Mouse (Mus musculus) gastrocnemius, postnatal 25 days (tissue): ENCODE measurements around the gene Fitm2. TPM values are rescaled to one million over a fixed set of nuclear protein-coding genes. Genes with fewer than 3 reads are reported as not detected.
"Not testable (repeated sequence)": the region's sequence is repeated elsewhere in the genome, so short reads cannot be mapped to it uniquely, and the experiment has no call there.

Source experiments
- DNase-seq: peaks from one replicate; pipeline ENCODE4 v3.0.0; 2022
- total RNA-seq, 2 experiments: library from RNA; stranded (reverse); gene quantifications; 1 replicate in 1 of 2; 2 replicates in 1 of 2; pipeline ENCODE4 v1.2.3; 2021

Gene Fitm2
- total RNA-seq, 2 experiments from 2014 or later: 72.3 to 83.1 TPM

DNA sequence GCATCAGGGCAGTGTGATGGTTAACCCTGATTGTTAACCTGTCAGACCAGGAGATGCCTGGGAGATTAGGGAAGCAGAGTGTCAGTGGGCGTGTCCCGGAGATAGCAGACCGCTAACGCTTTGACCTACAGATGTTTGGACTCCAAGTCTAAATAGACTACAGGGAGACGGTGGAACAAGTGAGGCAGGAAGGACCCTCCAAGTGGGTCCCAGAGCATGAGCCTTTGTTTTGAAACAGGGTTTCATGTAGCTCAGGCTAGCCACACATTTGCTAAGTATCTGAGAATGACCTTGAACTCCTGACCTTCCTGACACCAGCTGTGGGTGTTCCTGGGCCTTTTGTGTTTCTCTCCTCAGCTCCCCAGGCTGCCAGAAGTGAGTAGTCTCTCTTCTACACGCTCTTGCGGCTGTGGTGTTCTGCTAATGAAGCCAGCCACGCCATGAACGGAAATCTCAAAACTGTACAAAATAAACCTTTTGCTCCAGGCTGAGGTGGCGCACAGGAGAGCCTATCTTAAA is 9.1 kb downstream of the Fitm2 start:
- DNase-seq: no peak

- no peak for DNase-seq
Measured at GRCm38 (mm10) chr2:163462801-163463200, 9.6 kb downstream of the Fitm2 start.

DNA sequence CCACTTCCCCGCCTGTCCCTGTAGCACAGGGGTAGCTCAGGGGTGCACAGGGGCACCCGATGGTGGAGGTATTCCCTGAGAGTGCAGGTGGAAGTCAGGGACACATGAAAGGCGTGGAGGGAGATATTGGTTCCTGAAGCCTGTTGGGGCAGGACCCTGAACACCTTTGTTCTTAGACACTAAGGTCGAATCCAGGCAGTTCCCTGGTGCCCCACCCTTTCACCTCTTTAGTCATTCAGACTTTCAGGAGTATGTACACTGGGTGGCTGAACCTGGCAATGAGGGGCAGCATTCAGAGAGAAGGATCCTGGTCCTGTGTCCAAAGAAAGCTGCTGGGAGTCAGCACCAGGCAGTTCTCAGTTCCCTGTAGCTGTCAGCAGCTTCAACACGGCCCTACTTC is 10.0 kb downstream of the Fitm2 start:
- no peak for DNase-seq

DNA sequence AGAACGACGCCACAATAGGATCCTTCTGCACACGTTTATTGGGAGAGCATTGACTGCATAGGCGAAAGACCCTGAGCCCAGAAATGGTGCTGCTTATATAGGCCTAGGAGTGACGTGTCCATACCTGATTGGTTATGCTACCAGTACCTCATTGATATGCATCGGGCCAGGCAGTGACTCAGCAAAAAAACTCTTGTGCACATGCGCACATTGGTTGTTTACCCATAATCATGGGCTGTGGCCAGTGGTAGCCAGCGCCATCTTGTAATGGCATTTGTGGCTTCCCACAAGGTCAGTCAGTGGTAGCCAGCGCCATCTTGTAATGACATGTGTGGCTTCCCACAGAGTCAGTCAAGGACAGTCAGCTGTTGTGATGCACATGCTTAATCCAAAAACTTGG is 11.1 kb downstream of the Fitm2 start:
- not testable (repeated sequence) for DNase-seq

DNA sequence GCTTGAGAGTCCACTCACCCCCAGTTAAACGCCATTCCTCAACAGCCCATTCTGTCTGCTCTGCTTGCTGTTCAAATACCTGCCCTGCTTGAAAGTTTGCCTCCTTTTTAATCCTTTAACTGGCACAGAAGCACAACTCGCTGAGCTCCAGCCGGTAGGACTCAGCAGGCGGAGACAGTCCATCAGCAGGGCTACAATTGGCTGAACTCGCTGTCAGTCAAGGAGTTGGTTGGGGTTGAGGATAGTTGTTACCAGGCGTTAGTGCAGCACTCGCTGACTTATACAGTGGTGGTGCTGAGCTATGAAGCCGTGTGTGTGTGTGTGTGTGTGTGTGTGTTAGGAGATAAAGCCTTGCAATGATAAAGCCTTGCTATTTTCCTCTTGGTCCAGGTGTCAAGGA is 11.8 kb downstream of the Fitm2 start:
- no peak for DNase-seq

- DNase-seq: peak; percentile 62
Measured at GRCm38 (mm10) chr2:163459380-163459779, 13.0 kb downstream of the Fitm2 start.

DNA sequence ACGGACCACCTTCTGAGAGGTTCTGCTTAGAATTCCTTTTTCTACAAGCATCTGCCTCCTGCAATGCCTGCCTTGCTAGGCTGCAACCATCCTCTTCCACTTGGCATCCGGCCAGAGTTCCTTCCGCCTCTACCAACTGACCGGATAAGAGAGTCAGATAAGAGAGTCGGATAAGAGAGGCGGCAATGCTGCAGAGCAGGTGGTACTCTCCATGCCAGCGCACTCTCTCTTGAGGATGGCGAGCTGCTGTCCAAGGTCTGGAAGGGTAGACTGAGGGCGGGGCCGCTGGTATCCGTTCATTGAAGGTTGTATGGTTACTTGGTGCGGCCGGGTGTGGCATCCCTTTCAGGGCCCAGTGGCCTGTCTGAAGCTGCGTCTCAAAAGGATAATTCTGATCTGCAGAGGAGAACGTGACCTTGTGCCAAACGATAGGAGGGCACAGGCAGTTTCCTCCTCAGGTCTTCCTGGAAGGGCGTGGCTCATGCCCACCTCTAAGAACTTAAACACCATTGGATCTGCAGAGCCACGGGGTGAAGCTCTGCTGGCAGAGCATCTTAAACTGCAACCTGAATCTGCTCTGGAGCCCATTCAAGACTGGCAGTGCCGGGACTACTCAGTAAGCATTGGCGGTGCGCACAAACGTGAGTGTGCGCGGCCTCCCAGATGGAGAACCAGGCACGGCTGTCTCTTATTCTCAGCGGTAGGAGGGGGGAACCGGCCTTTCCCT is 13.7 kb downstream of the Fitm2 start:
- peak; percentile 62 for DNase-seq

DNA sequence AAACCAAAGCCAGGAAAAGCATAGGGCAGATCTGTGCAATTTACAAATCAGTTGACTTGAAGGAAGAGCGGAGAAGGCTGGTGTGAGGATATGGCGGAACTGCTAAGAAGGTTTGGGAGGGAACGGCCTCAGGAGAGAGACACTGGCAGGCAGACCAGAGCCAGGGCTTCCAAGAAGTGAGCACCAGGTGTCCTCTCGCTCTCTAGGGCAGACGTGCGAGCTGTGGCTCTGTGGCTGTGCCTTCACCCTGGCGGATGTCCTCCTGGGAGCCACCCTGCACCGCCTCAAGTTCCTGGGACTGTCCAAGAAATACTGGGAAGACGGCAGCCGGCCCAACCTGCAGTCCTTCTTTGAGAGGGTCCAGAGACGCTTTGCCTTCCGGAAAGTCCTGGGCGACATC is 19.1 kb downstream of the Fitm2 start:
- DNase-seq: no peak

- no peak for DNase-seq
Measured at GRCm38 (mm10) chr2:163452738-163453137, 19.7 kb downstream of the Fitm2 start.

- no peak for DNase-seq
Measured at GRCm38 (mm10) chr2:163450668-163451295, 21.6 kb downstream of the Fitm2 start.

DNA sequence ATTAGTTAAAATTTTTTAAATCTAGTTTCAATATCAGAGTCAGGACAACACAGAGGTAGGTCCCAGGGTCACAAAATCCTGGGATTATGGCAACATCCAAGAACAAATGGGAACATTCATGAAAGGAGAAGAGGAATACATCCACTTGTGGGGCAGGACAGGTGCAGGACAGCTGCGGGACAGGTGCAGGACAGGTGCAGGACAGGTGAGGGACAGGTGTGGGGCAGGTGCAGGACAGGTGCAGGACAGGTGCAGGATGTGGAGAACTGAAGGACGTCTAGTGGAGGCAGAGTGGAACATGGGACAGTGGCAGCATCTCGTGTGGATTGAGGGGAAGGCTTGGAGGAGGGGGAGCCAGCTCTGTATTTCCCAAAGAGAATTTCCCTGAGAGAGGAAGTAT is 23.2 kb downstream of the Fitm2 start:
- no peak for DNase-seq

- no peak for DNase-seq
Measured at GRCm38 (mm10) chr2:163447375-163447774, 25.1 kb downstream of the Fitm2 start.

- DNase-seq: no peak
Measured at GRCm38 (mm10) chr2:163444017-163444416, 28.4 kb downstream of the Fitm2 start.

DNA sequence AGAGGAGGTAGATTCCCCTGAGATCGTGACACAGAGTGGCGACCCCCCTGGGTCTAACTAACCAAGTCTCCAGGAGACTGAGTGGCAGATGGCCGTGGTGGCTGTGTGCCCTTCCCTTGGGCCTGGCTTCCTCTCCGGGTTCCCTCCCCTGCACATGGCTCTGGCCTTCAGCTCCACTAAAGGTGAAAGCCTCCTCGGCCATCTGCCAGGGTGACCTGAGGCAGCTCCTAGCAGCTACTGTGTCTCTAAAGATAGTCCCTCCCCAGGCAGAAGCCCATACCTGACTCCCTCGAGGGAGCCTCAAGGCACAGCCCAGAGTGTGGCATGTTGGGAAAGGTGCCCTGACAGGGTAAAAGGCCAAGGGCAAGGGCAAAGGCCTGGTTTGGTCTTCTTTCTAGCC is 28.9 kb downstream of the Fitm2 start:
- peak; percentile 70 for DNase-seq

- no peak for DNase-seq
Measured at GRCm38 (mm10) chr2:163439488-163439887, 32.9 kb downstream of the Fitm2 start.

DNA sequence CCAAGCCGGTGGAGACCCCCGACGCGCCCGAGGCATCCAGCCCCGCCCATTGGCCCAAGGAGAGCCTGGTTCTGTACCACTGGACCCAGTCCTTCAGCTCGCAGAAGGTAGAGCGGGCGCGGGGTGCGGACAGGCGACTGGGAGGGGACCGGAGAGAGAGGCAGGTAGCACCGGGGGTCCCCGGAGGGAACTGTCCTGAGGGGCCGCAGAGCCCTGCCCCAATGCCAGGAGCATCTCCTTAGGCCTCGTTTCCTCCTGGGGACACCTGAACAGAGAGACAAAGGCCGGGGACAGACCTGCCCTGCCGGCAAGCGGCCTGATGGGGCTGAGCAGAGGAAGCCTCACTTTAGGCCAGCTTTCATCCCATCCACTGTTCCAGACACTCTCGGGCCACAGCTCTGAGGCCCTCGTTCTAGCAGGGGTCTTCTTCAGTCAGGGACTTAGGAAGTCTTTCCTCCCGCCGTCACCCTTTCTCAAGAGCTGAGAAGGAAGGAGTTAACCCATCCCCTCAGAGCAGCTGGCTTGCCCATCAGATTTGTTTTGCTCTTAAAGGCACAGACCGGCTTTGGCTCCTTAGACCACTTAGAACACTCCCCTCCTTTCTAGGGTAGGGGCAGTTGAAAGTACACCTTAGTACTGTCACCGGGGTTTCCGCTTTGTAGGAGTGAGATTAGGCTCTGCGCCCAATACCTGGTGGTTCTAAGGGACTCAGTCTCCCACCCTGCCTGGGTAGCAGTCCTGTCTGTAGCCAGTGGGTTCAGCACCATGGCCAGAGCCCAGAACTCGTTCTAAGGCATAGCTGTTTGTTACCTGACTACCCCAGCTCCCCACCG is 33.6 kb downstream of the Fitm2 start:
- DNase-seq: no peak

GRCm38 (mm10) chr2:163438246-163438618 is 34.2 kb downstream of the Fitm2 start, which contains the start of gene Gdap1l1:
Gene Gdap1l1, plus strand, starts transcription at chr2:163438476.
- DNase-seq: no peak

- no peak for DNase-seq
Measured at GRCm38 (mm10) chr2:163437800-163438199, 34.6 kb downstream of the Fitm2 start.

DNA sequence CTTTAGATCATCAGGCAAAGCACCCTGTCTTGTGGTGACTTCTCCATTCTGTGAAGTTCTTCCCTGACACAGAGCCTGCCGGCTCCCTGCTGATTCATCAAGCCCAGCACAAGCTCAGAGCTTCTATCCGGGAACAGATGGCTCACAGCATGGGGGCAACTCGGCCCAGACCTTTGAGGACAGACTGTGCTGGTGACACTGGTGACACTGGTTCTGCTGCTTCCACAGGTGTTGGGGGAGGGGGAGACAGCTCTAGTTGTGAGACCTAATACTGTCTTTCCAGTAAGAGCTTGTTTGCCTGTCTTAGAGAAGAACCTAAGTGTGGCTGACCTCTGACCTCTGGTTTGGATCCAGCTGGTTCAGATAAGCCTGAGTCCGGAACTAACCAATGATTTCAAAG is 38.5 kb downstream of the Fitm2 start:
- DNase-seq: no peak

DNA sequence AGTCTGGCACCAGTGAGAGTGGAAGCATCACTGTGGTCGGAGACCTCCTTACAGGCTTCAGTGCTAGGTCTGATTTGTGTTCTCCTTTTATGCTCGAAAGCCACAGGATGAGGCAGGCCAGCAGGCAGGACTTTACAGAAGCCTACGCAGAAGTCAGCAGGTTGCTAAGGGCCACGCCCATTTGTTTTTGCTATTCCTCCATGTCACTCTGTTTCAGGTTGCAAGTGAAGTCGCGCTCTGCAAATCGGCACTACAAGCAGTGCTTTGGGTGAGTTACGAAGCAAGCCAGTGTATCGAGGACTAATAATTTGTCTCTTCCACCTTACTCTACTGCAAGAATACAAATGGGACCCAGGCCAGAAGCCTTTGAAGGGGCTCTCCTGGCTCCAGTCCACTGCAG is 41.1 kb downstream of the Fitm2 start:
- DNase-seq: no peak

DNA sequence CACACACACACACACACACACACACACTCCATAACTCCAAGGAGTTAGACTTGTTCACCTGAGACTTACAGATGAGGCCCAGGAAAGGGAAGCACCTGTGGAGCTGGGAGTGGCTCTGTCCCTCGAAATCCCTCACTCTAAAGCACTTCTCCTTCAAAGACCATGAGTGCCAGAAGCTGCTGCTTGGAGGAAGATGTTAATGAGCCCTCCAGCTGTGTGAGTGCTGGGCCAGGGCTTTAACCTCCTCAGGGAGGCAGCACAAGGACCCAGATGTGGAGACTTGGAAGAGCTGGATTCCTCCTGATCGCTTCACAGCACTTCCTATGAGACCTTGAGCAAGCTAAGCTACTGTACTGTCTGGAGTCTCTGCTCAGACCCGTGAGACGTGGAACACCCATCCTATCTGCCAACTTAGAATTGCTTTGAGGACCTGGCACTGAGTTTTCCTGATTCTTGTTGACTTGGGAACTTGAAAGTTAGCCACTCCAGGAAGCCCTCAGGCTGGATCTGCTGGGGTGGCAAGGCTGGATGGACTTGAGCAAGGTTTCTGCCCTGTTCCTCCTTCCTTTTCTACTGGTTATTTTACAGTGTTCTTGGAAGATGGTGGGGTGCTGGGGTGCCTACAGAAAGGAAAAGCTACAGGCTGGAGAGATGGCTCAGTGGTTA is 44.0 kb downstream of the Fitm2 start:
- no peak for DNase-seq

GRCm38 (mm10) chr2:163424597-163424996 is 47.8 kb downstream of the Fitm2 start, which contains the start of gene Oser1:
Gene Oser1, minus strand, starts transcription at chr2:163424697.
- DNase-seq: no peak
